Mouse (Mus musculus) midbrain, embryonic 14.5 days (tissue): ENCODE measurements at regions not wholly inside any gene's neighbourhood (a gene's known extent, or its start where the extent isn't known, plus 50 kb on each side); places are given as distances from the start of the nearest gene placed in this dataset.
"Not testable (repeated sequence)": the region's sequence is repeated elsewhere in the genome, so short reads cannot be mapped to it uniquely, and the experiment has no call there.

Experiments
- ATAC-seq: fragments of 200-750 bp; cut with Nextera tagmentation; 2 replicates; pipeline ENCODE4 v1.8.0; 2017; ENCODE audit warnings: moderate number of reproducible peaks, moderate library complexity; ENCODE audit not compliant: low FRiP score, low TSS enrichment
- DNase-seq: peaks from one replicate; pipeline ENCODE4 v3.0.0-alpha.2; 2015
- H3K27ac ChIP-seq: fragments of 300-500 bp; sonication (generic); replicated peaks from 2 replicates; pipeline ENCODE4 v1.5.1; 2014; ENCODE audit warnings: mild to moderate bottlenecking, low read depth, low read length, moderate library complexity
- H3K27me3 ChIP-seq: fragments of 300-500 bp; sonication (generic); 2 replicates; pipeline ENCODE4 v1.6.1; 2014; ENCODE audit warnings: low read length, control low read depth, mixed read lengths; ENCODE audit not compliant: control insufficient read depth, insufficient read depth
- H3K36me3 ChIP-seq: fragments of 300-500 bp; sonication (generic); 2 replicates; pipeline ENCODE4 v1.6.1; 2014; ENCODE audit warnings: low read length, control low read depth; ENCODE audit not compliant: control insufficient read depth, insufficient read depth
- H3K4me1 ChIP-seq: fragments of 300-500 bp; sonication (generic); 2 replicates; pipeline ENCODE4 v1.6.1; 2014; ENCODE audit warnings: mild to moderate bottlenecking, antibody characterized with exemption, low read length, control low read depth; ENCODE audit not compliant: control insufficient read depth, insufficient read depth
- H3K4me2 ChIP-seq: fragments of 300-500 bp; sonication (generic); 2 replicates; pipeline ENCODE4 v1.6.1; 2014; ENCODE audit warnings: mild to moderate bottlenecking, low read length, moderate library complexity
- H3K4me3 ChIP-seq: fragments of 300-500 bp; sonication (generic); replicated peaks from 2 replicates; pipeline ENCODE4 v1.5.1; 2014; ENCODE audit warnings: low read depth, low read length
- H3K9ac ChIP-seq: fragments of 300-500 bp; sonication (generic); replicated peaks from 2 replicates; pipeline ENCODE4 v1.6.1; 2014; ENCODE audit warnings: mild to moderate bottlenecking, low read length, moderate library complexity
- H3K9me3 ChIP-seq: fragments of 300-500 bp; sonication (generic); 2 replicates; pipeline ENCODE4 v1.6.1; 2016; ENCODE audit warnings: low read length, control low read depth, mixed read lengths; ENCODE audit not compliant: control insufficient read depth
- WGBS: fragments of 180-500 bp; shearing (Covaris S2); extraction: QIAGEN DNeasy Blood & Tissue Kit; methylation state at CpG from one replicate; pipeline ENCODE4 v1.1.7; 2014; 5-methylcytosine and 5-hydroxymethylcytosine counted together

DNA sequence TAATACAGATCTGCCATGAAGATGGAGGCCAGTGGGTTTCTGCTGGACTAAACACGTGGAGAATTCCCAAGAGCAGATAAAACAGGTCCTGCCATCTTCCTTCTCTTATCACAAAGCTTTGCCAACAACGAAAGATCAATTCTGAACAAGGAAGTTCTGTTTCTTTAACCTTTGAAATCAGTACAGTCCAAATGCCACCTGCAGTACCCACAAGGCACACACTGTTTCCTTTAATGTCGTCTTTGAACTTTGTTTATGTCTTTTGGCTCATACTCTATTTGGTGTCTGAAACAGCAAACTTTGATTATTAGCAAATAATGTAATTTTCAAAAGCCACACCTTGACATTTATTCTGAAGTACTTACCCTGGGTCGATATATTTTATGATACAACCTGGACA is 536.5 kb downstream of the Bckdhb start:
- DNase-seq (no peak), ATAC-seq (no peak)
- no peak overlapping the region for H3K4me2 ChIP-seq
- no peaks in the 10 kb centered on the region for H3K4me1 ChIP-seq
- H3K9me3 ChIP-seq = no peaks in the 10 kb centered on the region
- no peak overlapping the region for H3K9ac ChIP-seq
- 82% methylated on average over 4 of the region's 4 CpGs for WGBS
- no peaks in the 10 kb centered on the region for H3K36me3 ChIP-seq
- H3K27me3 ChIP-seq = no peaks in the 10 kb centered on the region
- no peak overlapping the region for H3K4me3 ChIP-seq
- H3K27ac ChIP-seq = no peak overlapping the region

GRCm38 (mm10) chr9:84466741-84467140 is 541.8 kb downstream of the Bckdhb start:
- H3K4me2 ChIP-seq = no peak overlapping the region
- no peak overlapping the region for H3K9ac ChIP-seq
- no peak overlapping the region for H3K4me3 ChIP-seq
- H3K27me3 ChIP-seq = no peaks in the 10 kb centered on the region
- peak; percentile 51 for DNase-seq
- no peaks in the 10 kb centered on the region for H3K36me3 ChIP-seq
- no peaks in the 10 kb centered on the region for H3K4me1 ChIP-seq
- no peaks in the 10 kb centered on the region for H3K9me3 ChIP-seq
- ATAC-seq = no peak
- 11% methylated on average over 3 of the region's 3 CpGs for WGBS
- no peak overlapping the region for H3K27ac ChIP-seq

DNA sequence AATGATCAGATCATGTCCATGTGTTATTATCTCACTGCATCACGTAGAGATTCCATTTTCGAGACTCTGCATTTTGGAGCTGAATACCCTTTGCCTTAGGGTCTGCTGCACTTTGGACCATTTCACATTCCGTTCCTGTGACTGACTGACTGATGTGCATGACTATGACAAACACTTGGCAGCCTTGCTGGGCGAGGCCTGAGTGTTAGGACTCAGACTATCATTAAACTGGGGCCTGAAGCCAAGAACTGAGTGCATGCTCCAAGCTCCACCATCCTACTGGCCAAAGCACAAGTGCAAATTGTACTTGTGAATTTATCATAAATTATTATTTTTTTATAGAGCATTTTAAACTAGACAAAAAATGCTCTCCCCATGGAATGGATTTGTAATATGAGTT is 547.8 kb downstream of the Bckdhb start:
- no peak for ATAC-seq
- H3K4me3 ChIP-seq = no peak overlapping the region

GRCm38 (mm10) chr9:84475906-84476305 is 551.0 kb downstream of the Bckdhb start:
- Histone ChIP-seq H3K4me2 (no peak overlapping the region), H3K9ac (no peak overlapping the region), H3K4me3 (no peak overlapping the region), H3K9me3 (no peaks in the 10 kb centered on the region), H3K36me3 (no peaks in the 10 kb centered on the region), H3K4me1 (no peaks in the 10 kb centered on the region), H3K27me3 (no peaks in the 10 kb centered on the region), H3K27ac (no peak overlapping the region)
- DNase-seq (no peak), ATAC-seq (no peak)
- WGBS = 62% methylated on average over 1 of the region's 1 CpGs

More for the DNA sequence above, 547.8 kb downstream of the Bckdhb start:
- Histone ChIP-seq H3K27ac (no peak overlapping the region), H3K9me3 (no peaks in the 10 kb centered on the region), H3K36me3 (no peaks in the 10 kb centered on the region), H3K27me3 (no peaks in the 10 kb centered on the region), H3K9ac (no peak overlapping the region), H3K4me2 (no peak overlapping the region), H3K4me1 (no peaks in the 10 kb centered on the region)
- no peak for DNase-seq
- WGBS = 82% methylated on average over 4 of the region's 4 CpGs

DNA sequence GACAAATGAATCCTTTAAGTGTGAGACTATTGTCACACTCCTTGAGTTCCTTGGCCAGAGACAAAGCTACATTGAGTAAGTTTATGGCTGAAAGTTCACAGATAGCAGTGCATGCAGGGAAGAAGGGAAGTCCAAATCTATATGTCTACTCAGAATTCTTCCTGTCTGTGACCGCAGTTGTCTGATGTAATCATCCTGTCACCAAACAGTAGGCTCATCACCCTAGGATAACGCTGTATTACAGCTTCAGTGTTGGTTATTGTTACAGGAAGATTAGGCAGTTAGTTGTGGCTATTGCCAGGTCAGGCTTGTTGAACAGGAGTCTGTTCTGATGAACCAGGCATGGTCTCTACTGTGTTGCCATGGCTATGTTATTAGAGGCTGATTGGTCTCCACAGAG is 574.6 kb downstream of the Bckdhb start:
- H3K27me3 ChIP-seq = no peaks in the 10 kb centered on the region
- H3K4me2 ChIP-seq = no peak overlapping the region
- H3K4me1 ChIP-seq = no peaks in the 10 kb centered on the region
- no peaks in the 10 kb centered on the region for H3K36me3 ChIP-seq
- no peaks in the 10 kb centered on the region for H3K9me3 ChIP-seq
- H3K27ac ChIP-seq = no peak overlapping the region
- no peak overlapping the region for H3K4me3 ChIP-seq
- 89% methylated on average over 2 of the region's 2 CpGs for WGBS
- no peak for DNase-seq
- ATAC-seq = no peak
- H3K9ac ChIP-seq = no peak overlapping the region

DNA sequence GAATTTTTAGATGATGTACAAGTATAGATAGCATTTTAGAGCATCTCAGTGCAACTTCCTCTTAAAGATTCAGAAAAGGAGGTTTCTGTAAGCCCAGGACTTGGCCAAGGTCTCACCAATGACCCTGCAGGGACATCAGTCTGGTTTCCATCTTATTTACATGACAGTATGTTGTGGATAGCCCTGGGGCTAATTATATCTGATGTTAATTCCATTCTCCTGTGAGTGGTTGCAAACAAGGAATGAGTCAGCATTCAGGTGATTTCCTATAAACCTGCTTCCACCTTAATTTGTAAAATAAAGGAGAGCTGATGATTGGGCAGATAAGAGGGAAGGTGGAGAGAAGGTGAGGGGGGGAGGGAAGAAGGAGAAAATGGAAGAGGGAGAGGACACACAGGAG is 578.0 kb downstream of the Bckdhb start:
- H3K9ac ChIP-seq, H3K4me1 ChIP-seq, H3K4me3 ChIP-seq, H3K9me3 ChIP-seq, H3K27ac ChIP-seq, H3K27me3 ChIP-seq, ATAC-seq, DNase-seq, H3K36me3 ChIP-seq, H3K4me2 ChIP-seq: not testable (repeated sequence)

GRCm38 (mm10) chr9:84517064-84517463 is 592.1 kb downstream of the Bckdhb start:
- ATAC-seq (no peak), DNase-seq (no peak)
- no peaks in the 10 kb centered on the region for H3K4me1 ChIP-seq
- no peak overlapping the region for H3K27ac ChIP-seq
- no peaks in the 10 kb centered on the region for H3K9me3 ChIP-seq
- no peak overlapping the region for H3K4me3 ChIP-seq
- WGBS = 92% methylated on average over 3 of the region's 3 CpGs
- no peak overlapping the region for H3K9ac ChIP-seq
- H3K4me2 ChIP-seq = no peak overlapping the region
- no peaks in the 10 kb centered on the region for H3K36me3 ChIP-seq
- H3K27me3 ChIP-seq = no peaks in the 10 kb centered on the region

- no peaks in the 10 kb centered on the region for H3K27me3 ChIP-seq
- H3K4me3 ChIP-seq = no peak overlapping the region
- no peaks in the 10 kb centered on the region for H3K9me3 ChIP-seq
- no peak for DNase-seq
- H3K36me3 ChIP-seq = no peaks in the 10 kb centered on the region
- 85% methylated on average over 2 of the region's 2 CpGs for WGBS
- H3K9ac ChIP-seq = no peak overlapping the region
- H3K27ac ChIP-seq = no peak overlapping the region
- no peak overlapping the region for H3K4me2 ChIP-seq
- H3K4me1 ChIP-seq = no peaks in the 10 kb centered on the region
- ATAC-seq = no peak
Measured at GRCm38 (mm10) chr9:84545431-84545830, 620.5 kb downstream of the Bckdhb start.

GRCm38 (mm10) chr9:84548012-84548660 is 623.2 kb downstream of the Bckdhb start:
- Histone ChIP-seq H3K4me3 (no peak overlapping the region), H3K36me3 (no peaks in the 10 kb centered on the region), H3K4me1 (no peaks in the 10 kb centered on the region), H3K9me3 (no peaks in the 10 kb centered on the region), H3K27me3 (no peaks in the 10 kb centered on the region), H3K27ac (no peak overlapping the region), H3K4me2 (no peak overlapping the region), H3K9ac (no peak overlapping the region)
- DNase-seq (no peak), ATAC-seq (no peak)
- WGBS = 85% methylated on average over 6 of the region's 6 CpGs
